Mouse (Mus musculus) liver, embryonic 11.5 days (tissue): ENCODE data around the gene Ncapd2. TPM values are rescaled to one million over a fixed set of nuclear protein-coding genes. Genes with fewer than 3 reads are reported as not detected.

ENCODE experiments used
- ATAC-seq: fragments of 200-750 bp; cut with Nextera tagmentation; replicated peaks from 2 replicates; pipeline ENCODE4 v1.8.0; 2017; ENCODE audit warnings: moderate number of reproducible peaks, mild to moderate bottlenecking, moderate TSS enrichment, moderate library complexity; ENCODE audit not compliant: low FRiP score
- DNase-seq: peaks from one replicate; pipeline ENCODE4 v3.0.0-alpha.2; 2017; ENCODE audit warnings: low spot score
- H3K27ac ChIP-seq: fragments of 300-500 bp; sonication (generic); 2 replicates; pipeline ENCODE4 v1.5.1; 2014; ENCODE audit warnings: mild to moderate bottlenecking, low read depth, low read length, control low read depth
- H3K27me3 ChIP-seq: fragments of 300-500 bp; sonication (generic); replicated peaks from 2 replicates; pipeline ENCODE4 v1.6.1; 2014; ENCODE audit warnings: low read length, mixed read lengths; ENCODE audit not compliant: control insufficient read depth, insufficient read depth
- H3K36me3 ChIP-seq: fragments of 300-500 bp; sonication (generic); 2 replicates; pipeline ENCODE4 v1.6.1; 2014; ENCODE audit warnings: mild to moderate bottlenecking, low read length, moderate library complexity, mixed read lengths; ENCODE audit not compliant: control insufficient read depth, insufficient read depth
- H3K4me1 ChIP-seq: fragments of 300-500 bp; sonication (generic); replicated peaks from 2 replicates; pipeline ENCODE4 v1.6.1; 2014; ENCODE audit warnings: low read length, mixed read lengths; ENCODE audit not compliant: control insufficient read depth, insufficient read depth
- H3K4me2 ChIP-seq: fragments of 300-500 bp; sonication (generic); 2 replicates; pipeline ENCODE4 v1.6.1; 2014; ENCODE audit warnings: mild to moderate bottlenecking, control low read depth, moderate library complexity
- H3K4me3 ChIP-seq: fragments of 300-500 bp; sonication (generic); 2 replicates; pipeline ENCODE4 v1.5.1; 2014; ENCODE audit warnings: low read depth, low read length, control low read depth
- H3K9ac ChIP-seq: fragments of 300-500 bp; sonication (generic); 2 replicates; pipeline ENCODE4 v1.6.1; 2014; ENCODE audit warnings: low read depth, low read length, control low read depth
- H3K9me3 ChIP-seq: fragments of 300-500 bp; sonication (generic); 2 replicates; pipeline ENCODE4 v1.6.1; 2016; ENCODE audit warnings: low read length, inconsistent platforms, mixed read lengths; ENCODE audit not compliant: control insufficient read depth
- WGBS: fragments of 180-500 bp; shearing (Covaris S2); extraction: QIAGEN DNeasy Blood & Tissue Kit; methylation state at CpG from one replicate; pipeline ENCODE4 v1.1.7; 2014; 5-methylcytosine and 5-hydroxymethylcytosine counted together
- polyA plus RNA-seq: library from polyadenylated mRNA; unstranded; fragments of >200 nt; fragmentation: Nextera tagmentation; extraction: Ambion mirVana; gene quantifications from 2 replicates; pipeline ENCODE4 v1.2.1, GENCODE M21; 2014

Gene Ncapd2
- polyA plus RNA-seq, 1 experiment from 2014 or later, result 158 TPM

DNA sequence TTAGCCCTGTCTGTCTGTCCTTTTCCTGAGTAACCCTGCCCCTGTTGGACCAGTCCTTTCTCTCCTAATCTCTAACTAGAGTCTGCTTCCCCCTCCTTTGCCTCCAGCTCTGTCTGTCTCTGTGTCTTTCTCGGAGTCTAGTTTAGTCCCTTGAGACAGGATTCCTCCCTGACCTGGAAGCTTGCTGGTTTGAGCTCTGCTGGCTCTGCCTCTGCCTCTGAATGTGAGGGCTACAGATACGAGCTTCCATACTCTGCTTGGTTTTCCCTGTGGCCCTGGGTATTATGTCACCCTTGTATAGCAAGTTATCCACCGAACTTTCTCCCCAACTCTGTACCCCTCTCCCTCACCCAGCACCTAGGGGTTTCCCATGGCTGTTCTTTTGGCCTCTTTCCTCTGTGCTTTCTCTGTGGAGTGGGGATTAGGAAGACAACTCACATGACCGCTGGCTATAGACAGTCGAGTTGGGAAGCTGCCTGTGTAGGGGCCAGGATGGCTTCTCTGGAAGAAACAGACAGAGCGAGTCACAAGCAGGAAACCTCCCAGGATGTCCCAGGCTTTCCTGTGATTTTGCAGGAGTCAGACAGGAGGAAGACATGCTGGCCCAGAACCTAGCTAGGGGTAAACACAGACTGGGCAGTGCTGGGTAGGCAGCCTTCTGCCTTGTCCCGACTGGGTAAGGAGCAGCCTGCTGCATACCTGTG is 42.5 kb upstream of the Ncapd2 start:
- peaks cover 15% of the 10 kb centered on the region for H3K4me1 ChIP-seq
- DNase-seq, result no peak
- 0 out of 2 replicates have a peak overlapping the region, but pooled peaks have one; percentile 12 for H3K9ac ChIP-seq
- H3K4me2 ChIP-seq, result no peak overlapping the region
- no peaks in the 10 kb centered on the region for H3K27me3 ChIP-seq
- H3K36me3 ChIP-seq, result no peaks in the 10 kb centered on the region
- H3K9me3 ChIP-seq, result no peaks in the 10 kb centered on the region
- no peak overlapping the region for H3K27ac ChIP-seq
- no peak overlapping the region for H3K4me3 ChIP-seq
- ATAC-seq, result no peak
- 56% methylated on average over 7 of the region's 7 CpGs for WGBS

DNA sequence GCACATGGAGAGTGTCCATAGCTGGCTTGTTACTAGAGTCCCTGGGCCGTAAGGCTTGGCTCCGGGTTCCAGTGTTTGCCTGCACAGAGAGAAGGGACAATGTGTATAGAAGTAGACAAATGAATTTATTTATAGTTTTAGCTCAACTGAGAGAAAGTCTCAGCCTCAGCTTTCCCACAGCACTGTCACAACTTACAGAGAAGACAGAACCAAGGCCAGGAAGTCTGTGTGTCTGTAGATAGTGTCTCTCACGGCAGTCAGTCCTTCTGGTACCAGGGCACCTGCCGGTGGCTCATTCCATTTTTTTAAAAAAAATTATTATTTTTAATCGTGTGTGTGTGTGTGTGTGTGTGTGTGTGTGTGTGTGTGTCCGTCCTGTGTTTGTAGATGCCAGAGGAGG is 41.0 kb upstream of the Ncapd2 start:
- no peaks in the 10 kb centered on the region for H3K36me3 ChIP-seq
- peak overlapping the region; percentile 58 for H3K4me3 ChIP-seq
- no peaks in the 10 kb centered on the region for H3K9me3 ChIP-seq
- ATAC-seq (no peak), DNase-seq (no peak)
- H3K4me2 ChIP-seq, result peak overlapping the region; percentile 80
- peak overlapping the region; percentile 71; the same call in 1 of the 2 replicates for H3K9ac ChIP-seq
- no peaks in the 10 kb centered on the region for H3K27me3 ChIP-seq
- peak overlapping the region; percentile 57; the same call in 1 of the 2 replicates for H3K27ac ChIP-seq
- 50% methylated on average over 6 of the region's 6 CpGs for WGBS
- H3K4me1 ChIP-seq, result peaks cover 15% of the 10 kb centered on the region

DNA sequence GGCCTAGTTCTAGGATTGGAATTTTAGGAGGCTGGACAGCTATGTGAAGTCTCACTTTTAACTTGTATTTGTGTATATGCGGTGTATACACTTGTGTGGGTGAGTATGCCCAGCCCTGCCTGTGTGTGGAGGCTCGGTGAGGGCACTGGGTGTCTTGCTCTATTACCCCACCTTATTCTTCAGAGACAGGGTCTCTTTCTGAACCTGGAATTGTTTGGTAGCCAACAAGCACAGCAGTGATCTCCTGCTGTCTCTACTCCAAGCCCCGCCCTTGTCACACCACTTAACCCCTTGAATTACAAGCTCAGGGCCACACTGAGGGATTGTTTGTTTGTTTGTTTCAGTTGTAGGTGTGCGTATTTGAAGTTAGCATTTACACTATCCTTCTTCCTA is 40.5 kb upstream of the Ncapd2 start:
- peak overlapping the region; percentile 57; the same call in 1 of the 2 replicates for H3K27ac ChIP-seq
- peaks cover 15% of the 10 kb centered on the region for H3K4me1 ChIP-seq
- H3K4me2 ChIP-seq, result peak overlapping the region; percentile 80
- peak overlapping the region; percentile 71 for H3K9ac ChIP-seq
- no peaks in the 10 kb centered on the region for H3K36me3 ChIP-seq
- H3K4me3 ChIP-seq, result peak overlapping the region; percentile 58
- WGBS, result 44% methylated on average over 4 of the region's 4 CpGs
- no peaks in the 10 kb centered on the region for H3K9me3 ChIP-seq
- H3K27me3 ChIP-seq, result no peaks in the 10 kb centered on the region
- DNase-seq (no peak), ATAC-seq (peak; percentile 35)

DNA sequence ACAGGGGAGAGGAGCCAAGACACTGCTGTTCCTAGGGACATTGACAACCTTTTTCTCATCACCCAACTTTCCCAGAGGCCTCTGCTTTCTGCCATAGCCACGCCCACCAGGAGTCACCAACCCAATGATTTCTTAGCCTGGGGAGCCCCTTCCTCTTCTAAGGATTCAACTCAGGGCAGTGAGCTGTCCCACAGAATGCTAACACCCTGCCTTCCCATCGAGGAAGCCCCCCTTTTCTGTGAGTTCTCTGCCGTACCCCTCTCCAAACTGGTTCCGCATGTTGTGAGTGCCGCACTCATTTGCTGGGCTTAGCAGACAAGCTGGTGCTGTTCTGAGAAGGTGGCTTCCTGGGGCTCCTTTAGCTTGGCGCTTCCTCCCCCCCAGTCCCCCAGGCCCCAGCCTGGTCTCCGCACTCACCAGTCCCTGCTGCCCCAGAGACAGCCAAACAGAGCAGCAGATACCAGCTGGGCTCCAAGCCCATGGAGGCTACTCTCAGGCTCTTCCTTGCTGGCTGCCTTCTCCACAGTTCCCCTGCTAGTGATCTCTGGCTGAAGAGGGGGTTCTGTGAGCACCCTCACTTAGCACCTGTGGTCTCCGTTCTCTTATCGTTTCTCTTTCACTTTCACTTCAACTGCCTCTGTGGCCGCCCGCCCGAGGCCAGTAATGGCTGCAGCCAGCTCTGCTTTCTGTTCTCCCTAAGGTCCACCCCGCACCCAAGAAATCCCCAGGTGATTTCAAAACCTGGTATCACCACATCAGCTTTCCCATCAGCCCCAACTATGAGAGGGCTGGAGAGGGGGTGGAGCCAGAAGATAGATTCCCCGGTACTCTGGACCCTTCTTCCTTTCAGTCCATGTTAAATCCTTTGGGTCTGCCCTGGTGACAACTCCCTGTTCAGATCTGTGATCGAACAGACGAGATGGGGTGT is 39.9 kb upstream of the Ncapd2 start, which contains the start of gene Tapbpl:
Tapbpl (minus strand) TSS at position 744 of the 928 bp plus-strand sequence.
- 1% methylated on average over 16 of the region's 16 CpGs for WGBS
- Histone ChIP-seq H3K4me1 (peaks cover 15% of the 10 kb centered on the region), H3K4me2 (peak within 1 kb of the TSS; percentile 80), H3K27me3 (no peaks in the 10 kb centered on the region), H3K27ac (peak within 1 kb of the TSS; percentile 57), H3K36me3 (no peaks in the 10 kb centered on the region), H3K4me3 (peak within 1 kb of the TSS; percentile 58), H3K9ac (peak within 1 kb of the TSS; percentile 71), H3K9me3 (no peaks in the 10 kb centered on the region)
- ATAC-seq (peak; percentile 58), DNase-seq (peak; percentile 62)

DNA sequence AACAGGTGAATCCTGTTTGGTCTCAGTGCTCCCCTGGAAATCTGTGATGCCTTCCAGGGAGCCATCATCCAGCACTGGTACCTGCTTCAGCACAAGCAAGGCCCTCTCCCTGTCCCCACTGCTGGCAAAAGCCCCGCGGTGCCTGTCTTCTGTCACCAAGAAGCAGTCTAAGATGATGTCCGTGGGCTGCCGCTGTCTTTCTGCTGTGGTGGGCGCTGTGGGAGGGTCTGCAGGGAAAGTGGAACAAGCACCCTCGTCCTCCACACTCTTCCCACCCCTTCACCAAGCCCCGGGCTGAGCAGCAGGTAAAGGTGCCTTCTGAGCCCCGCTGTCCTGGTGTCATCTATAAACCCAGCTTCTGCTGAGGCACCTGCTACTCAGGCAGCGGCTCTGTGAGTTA is 39.1 kb upstream of the Ncapd2 start:
- H3K27me3 ChIP-seq, result no peaks in the 10 kb centered on the region
- H3K4me3 ChIP-seq, result no peak overlapping the region; the same call in 1 of the 2 replicates
- 64% methylated on average over 9 of the region's 9 CpGs for WGBS
- no peak overlapping the region for H3K27ac ChIP-seq
- H3K36me3 ChIP-seq, result no peaks in the 10 kb centered on the region
- no peak for ATAC-seq
- H3K4me2 ChIP-seq, result peak overlapping the region; percentile 80; the same call in 1 of the 2 replicates
- peaks cover 15% of the 10 kb centered on the region for H3K4me1 ChIP-seq
- DNase-seq, result no peak
- no peak overlapping the region for H3K9ac ChIP-seq
- H3K9me3 ChIP-seq, result no peaks in the 10 kb centered on the region

DNA sequence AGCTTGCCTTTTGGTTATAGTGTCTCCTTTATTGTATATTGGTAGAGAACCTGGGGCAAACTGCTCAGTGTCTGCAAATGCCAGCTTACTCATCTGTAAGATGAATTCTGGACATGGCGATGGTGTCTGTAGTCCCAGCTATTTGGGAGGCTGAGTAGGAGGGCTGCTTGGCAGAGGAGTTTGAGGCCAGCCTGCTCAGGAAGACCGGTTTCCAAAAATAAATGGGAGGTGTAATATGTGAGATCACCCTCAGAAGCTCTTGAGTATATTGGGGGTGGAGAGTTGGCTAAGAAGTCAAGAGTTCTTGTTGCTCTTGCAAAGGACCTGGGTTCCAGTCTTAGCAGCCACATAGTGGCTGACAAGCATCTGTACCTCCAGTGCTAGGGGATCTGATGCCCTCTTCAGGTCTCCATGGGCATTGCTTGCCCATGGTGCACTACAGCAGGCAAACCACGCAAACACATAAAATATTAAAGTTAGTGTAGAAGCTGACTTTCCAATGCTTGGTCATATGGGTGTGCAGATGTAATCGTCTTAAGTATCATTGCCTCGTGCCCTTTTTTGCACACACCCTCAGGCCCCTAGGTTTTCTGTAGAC is 34.1 kb upstream of the Ncapd2 start:
- no peak for ATAC-seq
- no peaks in the 10 kb centered on the region for H3K9me3 ChIP-seq
- 73% methylated on average over 5 of the region's 5 CpGs for WGBS

DNA sequence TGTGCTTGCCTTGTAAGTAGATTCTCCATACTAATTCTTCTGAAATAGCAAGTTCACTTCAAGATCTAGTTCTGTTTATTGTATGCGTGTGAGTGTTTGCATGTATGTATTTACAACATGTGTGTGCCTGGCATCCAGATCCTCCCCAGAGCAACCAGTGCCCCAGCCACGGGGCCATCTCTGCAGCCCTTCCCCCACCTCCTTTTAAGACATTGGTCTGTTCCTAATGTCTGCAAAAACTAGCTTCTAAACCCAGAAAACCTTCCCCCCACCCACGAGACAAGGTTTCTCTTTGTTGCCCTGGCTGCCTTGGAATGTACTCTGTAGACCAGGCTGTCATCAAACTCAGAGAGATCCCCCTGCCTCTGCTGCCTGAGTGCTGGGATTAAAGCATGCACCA is 31.1 kb upstream of the Ncapd2 start:
- ATAC-seq (no peak), DNase-seq (no peak)
- Histone ChIP-seq H3K9me3 (no peaks in the 10 kb centered on the region), H3K27ac (no peak overlapping the region), H3K4me1 (no peaks in the 10 kb centered on the region), H3K9ac (no peak overlapping the region), H3K27me3 (no peaks in the 10 kb centered on the region), H3K36me3 (no peaks in the 10 kb centered on the region; the same call in 1 of the 2 replicates), H3K4me3 (no peak overlapping the region), H3K4me2 (no peak overlapping the region)
- 81% methylated on average over 3 of the region's 3 CpGs for WGBS

More for the DNA sequence above, 34.1 kb upstream of the Ncapd2 start:
- no peak overlapping the region for H3K27ac ChIP-seq
- no peak overlapping the region for H3K9ac ChIP-seq
- no peaks in the 10 kb centered on the region for H3K4me1 ChIP-seq
- H3K4me3 ChIP-seq, result no peak overlapping the region
- H3K36me3 ChIP-seq, result no peaks in the 10 kb centered on the region
- no peak overlapping the region for H3K4me2 ChIP-seq
- no peak for DNase-seq
- no peaks in the 10 kb centered on the region for H3K27me3 ChIP-seq

- no peak for DNase-seq
Observed at GRCm38 (mm10) chr6:125222146-125222545, 30.6 kb upstream of the Ncapd2 start.

More at GRCm38 (mm10) chr6:125222146-125222545, 30.6 kb upstream of the Ncapd2 start:
- Histone ChIP-seq H3K9me3 (no peaks in the 10 kb centered on the region), H3K9ac (no peak overlapping the region), H3K27me3 (no peaks in the 10 kb centered on the region), H3K36me3 (no peaks in the 10 kb centered on the region; the same call in 1 of the 2 replicates), H3K27ac (no peak overlapping the region), H3K4me3 (no peak overlapping the region), H3K4me1 (no peaks in the 10 kb centered on the region), H3K4me2 (no peak overlapping the region)
- WGBS, result 68% methylated on average over 2 of the region's 2 CpGs
- no peak for ATAC-seq
